Mouse (Mus musculus): ENCODE data around the gene Fam216a. TPM values are rescaled to one million over a fixed set of nuclear protein-coding genes. Genes with fewer than 3 reads are reported as not detected.

The Fam216a gene
- total RNA-seq, 2 experiments from 2014 or later: 67.8 to 75.3 TPM

DNA sequence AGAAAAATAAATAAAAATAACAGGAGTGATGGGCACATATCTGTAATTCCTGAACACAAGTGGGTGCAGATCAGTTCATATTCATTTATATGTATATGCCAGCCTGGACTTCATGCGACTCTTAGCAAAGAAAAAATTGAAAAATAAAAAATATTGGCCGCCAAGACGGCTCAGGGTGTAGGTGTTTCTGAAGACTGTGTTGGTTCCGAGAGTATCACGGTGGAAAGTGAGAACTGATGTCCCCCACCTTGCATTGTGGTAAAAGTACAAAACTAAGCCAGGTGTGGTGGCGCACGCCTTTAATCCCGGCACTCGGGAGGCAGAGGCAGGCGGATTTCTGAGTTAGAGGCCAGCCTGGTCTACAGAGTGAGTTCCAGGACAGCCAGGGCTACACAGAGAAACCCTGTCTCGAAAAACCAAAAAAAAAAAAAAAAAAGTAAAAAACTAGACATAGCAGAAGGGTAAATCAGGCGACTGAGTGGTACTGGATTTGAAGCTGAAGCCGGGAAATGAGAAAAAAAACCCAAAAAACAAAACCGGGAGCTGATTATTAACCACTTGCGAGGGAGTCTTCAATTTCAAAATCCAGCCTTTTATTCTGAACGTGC lies 19.1 kb upstream of the Fam216a start:
- DNase-seq (ENCODE audit: low spot score in 2 of 2): no peak

- DNase-seq (ENCODE audit: low spot score in 2 of 2): no peak
Measured at GRCm38 (mm10) chr5:122390671-122391070, 18.5 kb upstream of the Fam216a start.

GRCm38 (mm10) chr5:122390006-122390405 lies 17.8 kb upstream of the Fam216a start:
- DNase-seq (ENCODE audit: low spot score in 2 of 2): no peak

DNA sequence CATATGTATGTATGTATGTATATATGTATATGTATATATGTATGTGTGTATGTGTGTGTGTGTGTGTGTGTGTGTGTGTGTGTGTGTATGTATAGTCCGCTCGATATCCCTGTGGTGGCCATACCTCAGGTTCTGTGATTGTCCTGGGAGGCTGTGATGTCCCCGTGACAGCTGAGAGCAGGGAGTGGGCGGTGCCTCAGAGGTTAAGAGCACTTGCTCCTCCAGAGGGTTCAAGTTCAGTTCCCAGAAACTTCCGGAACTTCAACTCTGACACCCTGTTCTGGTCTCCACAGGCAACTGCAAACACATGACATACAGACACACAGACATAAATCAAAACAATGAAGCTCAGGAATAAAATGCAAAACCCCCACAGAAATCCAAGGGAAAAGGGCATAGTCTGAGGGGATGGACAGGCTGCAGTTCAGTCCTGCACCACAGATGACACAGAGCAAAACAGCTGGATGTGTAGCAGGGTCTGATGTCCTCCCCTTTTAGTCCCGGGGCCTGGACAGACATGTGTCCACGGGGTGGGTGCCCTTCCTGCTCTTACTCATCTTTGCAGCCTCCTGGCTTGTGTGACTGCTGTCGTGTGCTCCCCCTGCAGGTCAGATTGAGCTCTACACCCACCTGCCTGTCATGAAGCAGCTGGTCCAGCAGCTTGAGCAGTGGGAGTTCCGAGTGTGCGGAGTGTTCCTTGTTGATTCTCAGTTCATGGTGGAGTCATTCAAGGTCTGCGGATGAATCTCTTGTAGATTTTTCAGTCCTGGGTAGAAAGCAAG lies 7.4 kb upstream of the Fam216a start:
- DNase-seq (ENCODE audit: low spot score in 2 of 2): peak; percentile 73 to 85

- no peak for DNase-seq (ENCODE audit: low spot score in 2 of 2)
Measured at GRCm38 (mm10) chr5:122378171-122378570, 6.0 kb upstream of the Fam216a start.

DNA sequence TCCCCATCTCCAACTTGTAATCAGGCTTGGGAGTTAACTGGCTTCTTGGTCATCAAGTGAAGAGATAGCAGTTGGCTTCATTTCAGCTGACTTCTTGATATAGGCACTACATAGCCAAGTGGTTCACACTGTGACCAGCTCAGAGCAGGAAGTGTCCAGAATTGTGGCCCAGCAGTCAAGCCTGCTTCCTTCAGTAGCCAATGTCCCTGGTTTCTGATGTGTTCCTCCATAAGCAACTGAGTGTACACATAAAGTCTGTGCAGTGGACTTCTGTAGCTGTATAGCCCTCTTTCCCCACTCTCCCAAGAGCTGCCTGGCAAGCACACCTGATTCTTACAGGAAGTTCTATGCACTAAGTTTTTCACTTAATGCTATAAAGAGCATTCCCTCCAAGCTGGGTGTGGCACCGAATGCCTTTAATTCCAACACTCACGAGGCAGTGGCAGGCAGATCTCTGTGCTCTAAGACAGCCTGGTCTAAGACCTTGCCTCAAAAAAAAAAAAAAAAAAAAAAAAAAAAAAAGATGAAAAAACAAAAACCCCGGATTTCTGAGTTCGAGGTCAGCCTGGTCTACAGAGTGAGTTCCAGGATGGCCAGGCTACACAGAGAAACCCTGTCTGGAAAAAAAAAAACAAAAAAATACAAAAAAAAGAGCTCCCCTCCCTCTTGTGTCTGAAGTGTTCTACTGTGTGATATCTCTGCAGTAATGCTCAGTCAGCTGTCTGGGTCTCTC lies 5.1 kb upstream of the Fam216a start:
- no peak for DNase-seq (ENCODE audit: low spot score in 2 of 2)

DNA sequence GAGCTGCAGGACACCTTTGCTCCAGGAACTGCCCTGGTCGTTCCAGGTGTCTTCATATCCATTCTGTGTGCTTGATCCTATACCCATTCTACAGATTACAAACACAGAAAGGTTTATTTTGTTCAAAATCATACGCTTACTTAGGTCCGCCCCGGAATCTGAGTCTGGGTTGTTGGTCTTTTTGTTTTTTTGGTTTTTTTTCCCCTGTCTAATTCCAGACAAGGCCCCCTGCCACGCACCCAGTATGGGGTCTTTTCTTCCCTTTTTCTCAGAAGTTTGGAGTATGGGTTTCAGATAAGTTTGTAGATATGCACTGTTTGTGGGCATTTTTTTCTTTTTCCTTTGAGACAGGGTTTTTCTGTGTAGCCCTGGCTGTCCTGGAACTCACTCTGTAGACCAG lies 714 bp upstream of the Fam216a start:
- no peak for DNase-seq (ENCODE audit: low spot score in 2 of 2)

DNA sequence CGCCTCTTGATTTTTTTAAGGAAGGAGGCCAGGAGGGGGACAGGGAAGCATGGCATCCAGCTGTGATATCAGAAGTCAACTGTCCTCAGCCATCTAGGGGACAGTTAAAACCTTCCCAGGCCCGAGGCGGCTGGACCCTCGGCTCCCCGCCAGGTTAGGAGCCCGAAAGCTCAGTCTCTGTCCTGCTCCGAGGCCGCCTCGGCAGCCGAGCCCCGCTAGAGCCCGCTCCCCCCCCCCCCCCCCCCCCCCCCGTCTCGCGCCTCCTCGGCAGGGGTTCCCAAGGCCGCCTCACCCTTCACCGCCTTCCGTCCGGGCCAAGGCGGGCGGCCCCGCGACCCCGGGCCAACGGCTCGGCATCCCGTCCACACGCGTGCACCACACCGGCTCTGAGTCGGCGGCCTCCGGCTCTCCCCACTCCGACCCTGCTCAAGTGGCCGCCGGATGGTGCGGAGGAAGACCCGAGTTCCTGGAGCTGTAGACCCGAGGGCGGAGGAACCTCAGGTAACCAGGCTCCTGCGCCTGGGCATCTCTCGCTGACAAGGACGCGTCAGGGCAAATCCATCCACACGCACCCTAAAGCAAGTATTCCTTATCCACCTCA lies 473 bp downstream of the Fam216a start, which contains the start of gene Gpn3:
Gene Gpn3, plus strand, starts transcription at position 286 of the 601 bp plus-strand sequence.
- peak in 1 of 2 experiments; percentile 12 for DNase-seq (ENCODE audit: low spot score in 2 of 2)

GRCm38 (mm10) chr5:122354492-122355067 lies 17.6 kb downstream of the Fam216a start:
- no peak for DNase-seq (ENCODE audit: low spot score in 2 of 2)

DNA sequence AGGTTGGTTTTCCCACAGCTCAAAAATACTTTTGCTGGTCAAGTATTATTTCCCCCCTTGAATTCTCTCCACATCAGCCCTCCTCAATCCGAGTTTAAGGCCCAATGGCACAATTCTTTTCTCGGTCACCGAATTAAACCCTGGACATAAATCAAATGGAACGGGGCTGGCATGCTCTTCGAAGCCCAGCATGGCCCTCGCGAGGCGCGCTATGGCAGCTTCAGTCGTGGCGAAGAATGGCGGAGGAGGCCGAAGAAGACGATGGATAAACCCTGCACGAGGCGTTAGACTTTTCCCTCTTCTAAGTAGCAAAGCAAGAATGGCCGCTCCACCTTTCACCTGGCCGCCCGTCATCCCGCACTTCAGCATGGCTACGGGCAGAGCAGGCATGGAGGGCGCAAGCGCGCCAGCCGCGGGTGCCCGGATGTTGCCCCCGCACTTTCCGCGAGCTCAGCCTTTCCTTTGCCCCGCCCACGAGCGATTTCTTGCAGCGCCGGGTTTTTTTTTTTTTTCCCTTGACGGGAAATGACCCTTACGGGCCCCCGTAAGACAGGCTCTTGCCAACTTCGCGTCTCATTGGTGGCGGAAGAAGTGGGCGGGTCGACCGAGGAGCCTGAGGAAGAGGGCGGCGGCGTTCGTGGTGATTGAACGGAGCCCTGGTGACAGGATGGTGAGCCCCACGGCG lies 18.2 kb downstream of the Fam216a start, which contains the start of the genes Rad9b and Vps29:
Gene Rad9b, minus strand, starts transcription at position 427 of the 685 bp plus-strand sequence.
Gene Vps29, plus strand, starts transcription at position 563 of the 685 bp plus-strand sequence.
- DNase-seq (ENCODE audit: low spot score in 2 of 2): peak; percentile 99

DNA sequence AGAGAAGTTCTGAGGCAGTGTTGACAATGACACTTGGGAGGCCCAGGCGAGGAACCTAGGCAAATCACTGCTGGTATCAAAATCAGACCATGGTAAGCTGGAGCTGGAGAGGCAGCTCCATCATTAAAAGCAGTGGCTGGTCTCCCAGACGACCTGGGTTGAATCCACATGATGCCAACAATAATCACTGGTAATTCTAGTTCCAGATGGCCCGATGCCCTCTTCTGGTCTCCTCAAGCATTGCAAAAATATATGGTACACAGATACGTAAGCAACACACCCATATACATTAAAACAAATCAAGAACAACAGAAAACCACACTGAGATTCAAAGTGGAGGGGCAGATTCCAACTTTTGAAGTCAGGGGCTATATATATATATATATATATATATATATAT lies 26.4 kb downstream of the Fam216a start:
- DNase-seq (ENCODE audit: low spot score in 2 of 2): no peak

- DNase-seq (ENCODE audit: low spot score in 2 of 2): peak; percentile 74 to 76
Measured at GRCm38 (mm10) chr5:122344260-122344659, 27.9 kb downstream of the Fam216a start.

DNA sequence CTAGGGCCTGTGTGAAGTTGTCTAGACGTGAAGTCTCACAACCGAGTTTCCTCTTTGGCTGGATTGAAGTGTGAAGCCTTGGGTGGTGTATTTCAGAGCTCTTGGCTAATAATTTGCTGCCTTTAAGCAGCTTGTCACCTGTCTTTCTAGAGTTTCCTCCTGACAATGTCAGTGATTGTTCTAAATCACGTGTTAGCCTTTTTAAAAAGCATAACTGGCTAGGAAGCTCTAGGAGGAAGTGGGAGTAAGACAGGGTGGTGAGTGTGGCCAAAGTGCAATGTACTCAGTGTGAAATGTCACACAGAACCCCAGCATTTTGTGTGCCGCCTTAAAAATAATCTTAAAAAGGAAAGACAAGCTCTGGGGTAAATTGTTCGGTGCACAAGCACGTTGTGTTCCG lies 28.4 kb downstream of the Fam216a start:
- no peak for DNase-seq (ENCODE audit: low spot score in 2 of 2)

DNA sequence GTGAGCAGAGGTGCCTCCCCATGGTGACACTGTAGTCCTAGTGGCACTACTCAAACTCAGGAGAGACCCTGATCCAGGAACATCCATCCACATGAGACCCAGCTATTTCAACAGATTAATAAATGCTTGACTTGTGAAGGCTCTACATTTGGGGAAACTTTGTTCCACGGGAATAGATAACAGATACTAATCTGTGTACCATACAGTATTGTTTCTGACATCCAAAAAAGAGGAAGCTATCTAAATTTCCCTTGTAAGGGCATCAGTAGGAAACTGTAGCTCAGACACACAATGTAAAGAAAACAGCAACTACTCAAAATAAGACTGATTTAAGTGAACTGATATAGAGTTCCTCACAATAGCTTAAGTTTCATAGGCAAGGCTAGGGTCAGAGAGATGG lies 29.3 kb downstream of the Fam216a start:
- DNase-seq (ENCODE audit: low spot score in 2 of 2): no peak

- DNase-seq (ENCODE audit: low spot score in 2 of 2): no peak
Measured at GRCm38 (mm10) chr5:122336554-122337294, 35.4 kb downstream of the Fam216a start.

GRCm38 (mm10) chr5:122334682-122335081 lies 37.5 kb downstream of the Fam216a start:
- no peak for DNase-seq (ENCODE audit: low spot score in 2 of 2)

DNA sequence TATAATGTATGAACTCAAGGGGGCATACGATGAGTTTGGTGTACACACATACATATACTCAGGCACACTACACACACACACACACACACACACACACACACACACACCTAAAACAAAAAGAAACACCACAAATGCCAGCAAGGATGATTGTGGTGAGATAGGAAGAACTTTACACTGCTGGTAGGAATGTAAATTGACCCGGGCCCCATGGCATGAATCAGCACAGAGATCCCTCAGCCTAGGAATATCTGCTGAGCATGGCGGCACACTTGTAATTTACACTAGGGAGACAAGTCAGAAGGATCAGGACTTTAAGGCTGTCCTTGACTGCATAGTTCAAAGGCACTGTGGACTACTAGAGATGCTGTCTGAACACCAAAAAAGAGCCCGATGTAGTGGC lies 41.9 kb downstream of the Fam216a start:
- DNase-seq (ENCODE audit: low spot score in 2 of 2): no peak

- DNase-seq (ENCODE audit: low spot score in 2 of 2): peak in 1 of 2 experiments; percentile 9
Measured at GRCm38 (mm10) chr5:122327283-122327682, 44.9 kb downstream of the Fam216a start.

DNA sequence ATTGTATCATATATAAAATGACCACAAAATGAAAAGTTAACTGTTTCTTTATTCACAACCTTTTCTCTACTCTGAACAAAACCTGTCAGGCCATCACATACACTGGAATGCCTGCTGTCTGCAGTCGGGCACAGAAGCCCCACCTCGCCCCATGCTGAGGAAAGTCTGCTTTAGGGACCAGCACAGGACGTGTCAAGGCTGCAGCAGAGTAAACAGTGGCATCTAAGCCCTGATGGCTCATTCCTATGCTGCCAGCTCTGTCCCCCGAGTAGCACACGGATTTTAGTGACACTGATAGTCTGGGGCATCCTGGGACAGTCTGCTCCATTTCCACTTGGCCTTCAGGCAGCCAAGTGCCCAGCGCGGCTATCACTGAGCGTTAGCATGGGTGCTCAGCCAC lies 46.7 kb downstream of the Fam216a start:
- DNase-seq (ENCODE audit: low spot score in 2 of 2): no peak

Data from left cerebral cortex, adult 18-20 months (tissue).